Mouse (Mus musculus): ENCODE results near the gene Myo1f.

The Myo1f gene

DNA sequence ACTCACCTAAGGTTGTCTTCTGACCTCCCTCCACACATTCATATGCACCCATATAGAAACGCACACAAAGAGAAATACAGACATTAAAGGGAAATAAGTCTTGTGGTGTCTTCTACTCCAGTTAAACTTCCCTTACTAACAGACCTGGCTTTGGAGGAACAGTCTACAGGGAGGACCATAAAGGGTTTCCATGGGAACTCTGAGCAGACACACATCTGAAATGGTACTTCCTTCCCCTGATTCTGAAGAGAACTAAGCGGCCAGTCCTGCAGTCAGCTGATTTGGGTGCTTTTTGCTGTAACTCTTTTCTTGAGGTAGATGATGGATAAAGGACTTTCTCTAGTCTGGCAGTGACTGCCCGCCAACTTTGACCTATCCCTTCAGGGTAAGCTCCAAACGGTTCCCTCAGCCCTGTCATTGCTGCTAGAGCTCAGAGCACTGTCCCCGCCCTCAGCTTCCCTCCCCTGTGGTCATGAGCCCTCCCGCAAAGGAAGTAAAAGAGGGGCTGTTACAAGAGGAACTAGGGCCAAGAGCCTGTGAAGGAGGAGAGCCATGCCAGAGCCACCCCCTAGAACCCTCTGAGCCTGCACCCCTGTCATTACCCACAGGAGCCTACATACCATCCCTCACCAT is at the start of gene Myo1f:
Gene Myo1f, plus strand, starts transcription at position 485 of the 633 bp plus-strand sequence.
- DNase-seq (ENCODE audit: low read depth): no peak

- no peak for DNase-seq (ENCODE audit: low read depth)
These were observed 47.1 kb upstream of the Myo1f start for GRCm38 (mm10) chr17:33508386-33508785.

DNA sequence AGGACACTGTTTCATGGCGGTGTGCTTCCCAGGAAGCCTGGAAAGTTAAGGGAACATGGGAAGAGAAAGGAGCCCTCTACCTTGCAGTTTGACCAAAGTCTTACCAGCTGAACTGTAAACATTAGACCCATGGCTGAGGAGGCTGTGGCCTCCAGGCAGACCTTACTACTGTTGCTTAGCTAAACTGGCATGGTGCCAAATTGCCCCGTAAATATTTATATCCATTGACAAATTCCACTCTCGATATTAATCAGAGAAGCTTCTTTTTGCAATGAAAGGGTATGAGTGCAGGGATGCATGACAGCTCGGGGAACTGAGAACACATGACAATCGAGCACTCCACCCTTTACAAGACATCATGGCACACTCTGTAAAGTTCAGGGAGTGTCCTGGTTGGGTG is 45.3 kb upstream of the Myo1f start:
- no peak for DNase-seq (ENCODE audit: low read depth)

- no peak for DNase-seq (ENCODE audit: low read depth)
These were observed 42.8 kb upstream of the Myo1f start for GRCm38 (mm10) chr17:33512441-33513415.

GRCm38 (mm10) chr17:33513874-33514273 is 41.6 kb upstream of the Myo1f start:
- DNase-seq (ENCODE audit: low read depth): no peak

DNA sequence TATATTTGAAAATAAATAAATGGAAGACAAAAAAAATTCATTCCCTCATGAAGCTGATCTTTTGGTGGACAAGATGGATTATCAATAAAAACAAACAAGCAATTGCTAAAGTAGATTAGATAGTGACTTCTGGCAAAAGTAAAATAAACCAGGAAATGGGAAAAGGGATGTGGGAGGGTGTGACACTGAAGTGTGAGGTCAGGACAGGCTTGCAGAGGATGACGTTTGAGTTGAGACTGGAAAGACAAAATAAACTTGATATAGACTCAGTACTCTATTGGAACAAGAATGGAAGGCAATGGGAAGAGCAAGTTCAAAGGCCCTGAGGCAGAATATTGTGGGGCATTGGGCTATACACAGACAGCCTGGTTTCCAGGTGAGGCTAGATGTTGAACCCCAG is 35.1 kb upstream of the Myo1f start:
- DNase-seq (ENCODE audit: low read depth): no peak

GRCm38 (mm10) chr17:33523431-33523917 is 32.0 kb upstream of the Myo1f start:
- DNase-seq (ENCODE audit: low read depth): no peak

- DNase-seq (ENCODE audit: low read depth): no peak
These were observed 31.4 kb upstream of the Myo1f start, which contains the start of gene Adamts10 for GRCm38 (mm10) chr17:33523918-33524755. TSS of gene Adamts10 (plus strand) at chr17:33524204.

- no peak for DNase-seq (ENCODE audit: low read depth)
These were observed 30.6 kb upstream of the Myo1f start for GRCm38 (mm10) chr17:33524806-33525373.

DNA sequence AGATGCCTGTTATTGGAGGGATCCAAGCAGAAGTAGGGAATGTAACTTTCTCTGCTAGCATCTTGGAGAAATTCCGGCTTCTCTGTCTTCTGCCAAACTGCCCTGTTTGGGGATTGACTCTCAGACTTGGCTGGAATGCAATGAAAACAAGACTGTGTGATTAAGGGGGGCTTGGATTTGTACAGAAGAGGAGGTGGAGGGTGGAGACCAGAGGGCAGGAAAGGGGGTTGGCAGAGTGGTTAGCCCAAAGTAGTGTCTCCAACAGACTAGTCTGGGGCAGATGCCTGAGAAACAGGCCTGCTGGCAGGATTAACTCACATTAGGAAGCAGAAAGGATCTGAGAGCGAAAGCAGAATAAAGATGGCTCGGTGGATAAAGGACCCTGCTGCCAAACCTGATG is 29.0 kb upstream of the Myo1f start:
- DNase-seq (ENCODE audit: low read depth): no peak

DNA sequence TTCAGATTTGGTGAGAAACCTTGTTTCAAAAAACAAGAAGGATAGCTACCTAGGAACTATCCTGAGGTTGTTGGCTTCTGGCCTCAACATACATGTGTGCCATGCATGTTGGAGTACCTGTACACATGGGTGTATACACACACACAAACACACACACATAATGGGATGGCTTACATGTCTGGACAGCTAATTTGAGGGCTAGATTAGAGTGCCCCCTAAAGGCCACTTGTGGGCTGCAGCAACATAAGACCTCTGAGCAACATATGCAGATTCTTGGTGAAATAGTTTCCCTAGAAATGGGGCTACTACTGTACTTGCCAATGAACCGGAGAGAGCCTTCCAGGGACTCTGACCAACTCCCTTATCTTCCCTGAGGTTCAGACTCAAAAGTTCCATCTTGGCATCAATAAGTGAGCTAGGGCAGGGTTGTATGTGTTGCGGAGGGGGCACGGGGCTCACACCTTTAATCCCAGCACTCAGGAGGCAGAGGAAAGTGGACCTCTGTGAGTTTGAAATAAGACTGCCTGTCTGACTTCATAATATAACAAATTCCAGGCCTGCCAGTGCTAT is 16.3 kb upstream of the Myo1f start:
- DNase-seq (ENCODE audit: low read depth): no peak

GRCm38 (mm10) chr17:33539878-33540277 is 15.6 kb upstream of the Myo1f start:
- no peak for DNase-seq (ENCODE audit: low read depth)

DNA sequence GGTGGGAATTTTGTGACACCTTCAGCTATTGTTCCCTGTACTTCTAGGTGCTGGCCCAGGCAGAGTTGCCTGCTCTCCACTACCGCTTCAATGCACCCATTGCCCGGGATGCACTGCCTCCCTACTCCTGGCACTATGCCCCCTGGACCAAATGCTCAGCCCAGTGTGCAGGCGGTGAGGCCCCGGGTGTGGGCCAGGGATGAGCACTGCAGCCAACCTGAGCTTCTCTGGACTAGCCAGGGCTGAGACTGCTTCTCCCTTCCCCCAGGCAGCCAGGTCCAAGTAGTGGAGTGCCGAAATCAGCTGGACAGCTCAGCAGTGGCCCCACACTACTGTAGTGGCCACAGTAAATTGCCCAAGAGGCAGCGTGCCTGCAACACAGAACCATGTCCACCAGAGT is 6.3 kb upstream of the Myo1f start:
- DNase-seq (ENCODE audit: low read depth): no peak

DNA sequence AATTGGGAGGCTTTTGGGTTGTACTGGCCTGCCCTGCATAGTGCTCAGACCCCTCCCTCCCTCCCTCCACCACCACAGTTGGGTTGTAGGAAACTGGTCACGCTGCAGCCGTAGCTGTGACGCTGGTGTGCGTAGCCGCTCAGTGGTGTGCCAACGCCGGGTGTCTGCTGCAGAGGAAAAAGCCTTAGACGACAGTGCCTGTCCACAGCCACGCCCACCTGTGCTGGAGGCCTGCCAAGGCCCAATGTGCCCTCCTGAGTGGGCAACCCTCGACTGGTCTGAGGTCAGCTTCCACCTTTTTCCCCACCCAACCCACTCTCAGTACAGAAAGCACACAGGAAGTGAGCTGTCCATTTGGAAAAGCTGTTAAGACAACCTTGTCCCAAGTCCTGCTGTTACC is 5.1 kb upstream of the Myo1f start:
- DNase-seq (ENCODE audit: low read depth): no peak

- DNase-seq (ENCODE audit: low read depth): no peak
These were observed 3.4 kb upstream of the Myo1f start for GRCm38 (mm10) chr17:33552113-33552512.

- DNase-seq (ENCODE audit: low read depth): peak; percentile 43
These were observed 2.5 kb upstream of the Myo1f start for GRCm38 (mm10) chr17:33552964-33553363.

DNA sequence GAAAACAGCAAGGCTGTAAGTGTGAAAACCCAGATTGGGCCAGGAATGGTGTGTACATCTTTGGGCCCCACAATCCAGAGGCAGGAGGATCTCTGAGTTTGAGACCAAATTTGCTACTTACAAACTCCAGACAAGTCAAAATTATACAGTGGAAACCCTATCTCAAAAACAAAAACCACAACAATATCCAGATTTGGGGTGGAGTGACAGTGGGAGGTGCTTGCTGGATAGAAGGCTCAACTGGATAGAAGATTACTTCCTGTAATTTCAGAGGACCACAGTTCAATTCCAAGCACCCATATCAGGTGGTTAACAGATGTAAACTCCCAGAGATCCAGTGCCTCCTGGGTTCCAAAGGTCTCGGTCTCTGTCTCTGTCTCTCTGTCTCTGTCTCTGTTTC is 971 bp upstream of the Myo1f start:
- no peak for DNase-seq (ENCODE audit: low read depth)

GRCm38 (mm10) chr17:33557922-33558321 is 2.4 kb downstream of the Myo1f start:
- DNase-seq (ENCODE audit: low read depth): no peak

DNA sequence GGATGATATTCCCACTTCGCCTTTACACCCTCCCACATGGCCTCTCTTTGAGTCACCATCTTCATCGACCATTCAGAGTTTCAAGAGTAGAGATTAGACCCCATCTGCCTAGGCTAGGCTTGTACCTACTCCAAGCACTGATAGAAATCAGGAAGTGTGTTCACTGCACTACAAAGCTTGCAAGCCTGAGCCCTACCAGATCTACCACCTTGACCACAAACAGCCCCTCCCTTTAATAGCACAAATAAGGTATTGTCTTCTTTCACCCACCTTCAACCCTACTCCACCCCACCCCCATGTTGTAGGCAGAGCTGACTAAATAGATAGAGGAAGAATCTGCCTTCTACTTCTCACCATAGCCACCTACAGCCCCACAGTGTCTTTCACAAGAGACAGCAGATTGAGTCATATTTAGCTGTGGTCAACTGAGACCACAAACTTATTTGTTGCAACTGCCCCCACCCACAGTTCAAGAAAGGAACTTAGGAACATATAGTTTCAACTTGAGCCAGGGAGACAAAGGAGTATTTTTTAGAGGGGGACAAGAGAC is 8.1 kb downstream of the Myo1f start:
- DNase-seq (ENCODE audit: low read depth): no peak

DNA sequence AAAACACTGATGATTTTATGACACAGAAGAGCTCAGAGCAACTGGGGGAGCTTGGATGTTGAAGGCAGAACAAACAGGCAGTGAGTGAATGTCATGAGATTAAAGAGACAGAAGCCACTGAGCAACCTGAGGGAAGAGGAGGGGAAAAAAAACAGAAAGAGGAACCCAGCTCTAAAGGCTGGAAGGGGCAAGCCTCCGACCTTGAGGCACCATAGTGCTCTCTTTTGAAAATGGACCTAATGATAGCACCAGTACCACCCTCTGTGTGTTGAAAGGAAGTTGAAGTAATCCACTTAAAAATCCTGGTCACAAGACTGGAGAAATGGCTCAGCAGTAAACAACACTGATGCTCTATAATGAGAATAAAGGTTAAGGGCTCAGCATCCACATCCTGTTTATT is 9.1 kb downstream of the Myo1f start:
- no peak for DNase-seq (ENCODE audit: low read depth)

GRCm38 (mm10) chr17:33566182-33566581 is 10.7 kb downstream of the Myo1f start:
- no peak for DNase-seq (ENCODE audit: low read depth)
